Mouse (Mus musculus) spleen, postnatal 36 days (tissue): ENCODE results near the gene Art3.
A peak's percentile ranks its signal among the peaks of the same experiment; 100 is the strongest.
"Not testable (repeated sequence)": the region's sequence is repeated elsewhere in the genome, so short reads cannot be mapped to it uniquely, and the experiment has no call there.

Source experiments
- DNase-seq, 2 experiments: peaks; one replicate each; pipeline ENCODE4 v3.0.0; 2022; ENCODE audit warnings: low spot score in 2 of 2, mixed read lengths in 1 of 2

Gene Art3

GRCm38 (mm10) chr5:92336743-92337142 is 5.1 kb downstream of the Art3 start:
- DNase-seq = no peak

- no peak for DNase-seq
These were observed 9.0 kb downstream of the Art3 start for GRCm38 (mm10) chr5:92340606-92341005.

- DNase-seq = no peak
These were observed 13.4 kb downstream of the Art3 start for GRCm38 (mm10) chr5:92345006-92345405.

- DNase-seq = peak; percentile 63 to 73
These were observed 17.3 kb downstream of the Art3 start, which contains the start of gene Cxcl10 for GRCm38 (mm10) chr5:92348794-92349413. Gene Cxcl10, minus strand, starts transcription at chr5:92348889.

GRCm38 (mm10) chr5:92349731-92350130 is 18.1 kb downstream of the Art3 start:
- no peak for DNase-seq

- not testable (repeated sequence) for DNase-seq
These were observed 21.1 kb downstream of the Art3 start for GRCm38 (mm10) chr5:92352716-92353115.

GRCm38 (mm10) chr5:92353517-92353916 is 21.9 kb downstream of the Art3 start:
- peak; percentile 70 for DNase-seq

GRCm38 (mm10) chr5:92358033-92358432 is 26.4 kb downstream of the Art3 start:
- DNase-seq = no peak

GRCm38 (mm10) chr5:92358767-92359455 is 27.3 kb downstream of the Art3 start:
- DNase-seq = no peak

GRCm38 (mm10) chr5:92363179-92363578 is 31.6 kb downstream of the Art3 start:
- DNase-seq = no peak

GRCm38 (mm10) chr5:92364011-92364410 is 32.4 kb downstream of the Art3 start:
- no peak for DNase-seq

- no peak for DNase-seq
These were observed 33.6 kb downstream of the Art3 start for GRCm38 (mm10) chr5:92365146-92365705.

GRCm38 (mm10) chr5:92366565-92366964 is 34.9 kb downstream of the Art3 start:
- DNase-seq = no peak

GRCm38 (mm10) chr5:92368392-92368791 is 36.8 kb downstream of the Art3 start:
- DNase-seq = no peak

- DNase-seq = peak; percentile 22 to 28
These were observed 37.7 kb downstream of the Art3 start for GRCm38 (mm10) chr5:92369151-92369994.

- DNase-seq = no peak
These were observed 38.8 kb downstream of the Art3 start for GRCm38 (mm10) chr5:92370392-92370791.

GRCm38 (mm10) chr5:92370891-92371290 is 39.3 kb downstream of the Art3 start:
- DNase-seq = no peak

GRCm38 (mm10) chr5:92371361-92371976 is 39.8 kb downstream of the Art3 start:
- no peak for DNase-seq

GRCm38 (mm10) chr5:92372605-92373004 is 41.0 kb downstream of the Art3 start:
- DNase-seq = no peak

- DNase-seq = peak; percentile 68 to 70
These were observed 43.1 kb downstream of the Art3 start for GRCm38 (mm10) chr5:92374721-92375142.

GRCm38 (mm10) chr5:92375368-92375767 is 43.7 kb downstream of the Art3 start:
- peak; percentile 82 to 85 for DNase-seq
